Mouse (Mus musculus): Measurements from ENCODE around the gene Stk4. TPM values are rescaled to one million over a fixed set of nuclear protein-coding genes. Genes with fewer than 3 reads are reported as not detected.
A peak's percentile ranks its signal among the peaks of the same experiment; 100 is the strongest.

The Stk4 gene
- total and polyA plus RNA-seq, 3 experiments, result 51.4 to 77.5 (median 64.4) TPM

DNA sequence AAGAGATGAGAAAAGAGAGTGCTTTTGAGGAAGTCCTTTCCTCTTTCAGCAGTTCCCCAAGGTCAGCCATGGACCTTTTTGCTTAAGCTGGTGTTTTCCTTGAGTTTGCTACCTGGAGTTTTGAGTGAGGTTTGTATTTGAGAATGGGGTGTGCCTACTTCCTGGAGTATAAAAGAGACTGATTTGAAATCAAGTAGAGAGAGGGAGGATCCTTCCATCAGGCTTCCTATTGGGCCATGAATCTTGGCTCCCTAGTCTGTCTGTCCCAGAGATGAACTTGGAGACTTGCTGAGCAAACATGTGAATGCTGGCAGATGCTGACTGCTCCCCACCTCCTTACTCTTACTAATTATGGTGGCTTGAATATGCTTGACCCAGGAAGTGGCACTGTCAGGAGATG, 122.2 kb downstream of the Stk4 start:
- H3K36me3 ChIP-seq (replicated peaks in 1 of 2; ENCODE audit: control insufficient read depth in 1 of 2, insufficient read depth in 1 of 2, low read length in 1 of 2), result no peaks in the 10 kb centered on the region

DNA sequence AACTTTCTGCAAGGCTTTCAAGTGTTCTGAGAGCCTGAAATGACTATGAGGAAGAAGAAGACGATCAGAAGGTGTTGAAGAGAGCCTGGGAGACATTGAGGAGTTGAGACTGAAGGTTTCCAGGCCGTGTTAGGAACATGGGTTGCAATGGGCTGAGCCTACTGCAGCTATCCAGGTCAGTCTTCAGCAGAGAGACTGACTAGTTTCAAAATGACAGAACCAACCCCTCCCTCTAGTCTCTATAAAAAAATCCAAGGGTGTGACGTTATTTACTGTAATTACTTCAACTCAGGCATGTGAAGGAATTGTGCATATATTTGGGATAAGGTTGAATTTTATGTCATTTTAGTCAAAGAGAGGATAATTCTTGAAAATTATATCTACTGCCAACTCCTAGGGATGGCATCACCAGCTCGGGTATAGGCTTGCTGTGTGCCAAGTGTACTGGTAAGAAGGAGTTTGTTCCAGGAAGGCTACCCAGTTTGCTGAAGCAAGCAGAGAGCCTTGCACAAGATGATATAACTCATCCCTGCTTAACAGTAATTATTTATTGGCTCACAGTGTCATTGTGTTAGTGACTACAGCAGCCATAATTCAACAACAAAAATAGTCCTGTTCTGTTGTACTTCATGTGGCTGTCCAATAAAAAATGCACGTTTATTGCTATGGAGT, 125.0 kb downstream of the Stk4 start:
- in situ Hi-C loops (cut with MboI; ENCODE audit: low pct_ligation_motif_present, low pct_unique_long_range_greater_than_20kb, low sequenced_read_pairs), result no loop called here
- TF ChIP-seq EP300 (IDR thresholded peaks at IDR 0.05; ENCODE audit: low read length), result no peak
- TF ChIP-seq IRF4 (IDR thresholded peaks at IDR 0.05; ENCODE audit: low read depth, low read length), result peak; percentile 54; the same call in 1 of the 2 replicates
- TF ChIP-seq ZNF384 (IDR thresholded peaks at IDR 0.05; ENCODE audit: low read depth, low read length), result peak; percentile 43
- dilution Hi-C loops (cut with MboI; ENCODE audit: extremely low pct_ligation_motif_present, extremely low pct_unique_long_range_greater_than_20kb, low sequenced_read_pairs), result no loop called here

More for the DNA sequence above, 122.2 kb downstream of the Stk4 start:
- in situ Hi-C loops (cut with MboI; ENCODE audit: low pct_ligation_motif_present, low pct_unique_long_range_greater_than_20kb, low sequenced_read_pairs), result no loop called here
- Histone ChIP-seq H3K4me3 (replicated peaks in 1 of 3; ENCODE audit: low read depth in 2 of 3, low read length in 2 of 3, poor library complexity in 1 of 3) (no peak overlapping the region), H3K9me3 (replicated peaks; ENCODE audit: low read length) (peaks cover 9% of the 10 kb centered on the region), H3K27ac (ENCODE audit: insufficient read depth, low read depth) (no peak overlapping the region), H3K4me2 (ENCODE audit: insufficient read depth, low read depth, poor library complexity, severe bottlenecking) (no peak overlapping the region), H3K4me1 (ENCODE audit: control insufficient read depth in 1 of 2, insufficient read depth in 2 of 2) (peaks cover 19 to 32% of the 10 kb centered on the region in 2 experiments), H3K79me2 (replicated peaks; ENCODE audit: control insufficient read depth, extremely low read depth, insufficient read depth, poor library complexity, severe bottlenecking) (no peaks in the 10 kb centered on the region), H3K9ac (ENCODE audit: insufficient read depth, low read depth) (no peak overlapping the region), H3K27me3 (replicated peaks) (no peaks in the 10 kb centered on the region)
- dilution Hi-C loops (cut with MboI; ENCODE audit: extremely low pct_ligation_motif_present, extremely low pct_unique_long_range_greater_than_20kb, low sequenced_read_pairs), result no loop called here
- no peak for DNase-seq (ENCODE audit: extremely low read depth)
- no peak for TF ChIP-seq UBTF (IDR thresholded peaks at IDR 0.05; ENCODE audit: low read depth, low read length)
- TF ChIP-seq CHD2 (IDR thresholded peaks at IDR 0.05; ENCODE audit: low read length), result no peak
- TF ChIP-seq POLR2A (IDR thresholded peaks at IDR 0.05; ENCODE audit: low read depth, low read length), result no peak
- no peak for TF ChIP-seq IRF4 (IDR thresholded peaks at IDR 0.05; ENCODE audit: low read depth, low read length)
- TF ChIP-seq MYC (IDR thresholded peaks at IDR 0.05; ENCODE audit: low read depth, low read length), result no peak
- TF ChIP-seq TCF12 (IDR thresholded peaks at IDR 0.05; ENCODE audit: low read depth, low read length), result no peak

DNA sequence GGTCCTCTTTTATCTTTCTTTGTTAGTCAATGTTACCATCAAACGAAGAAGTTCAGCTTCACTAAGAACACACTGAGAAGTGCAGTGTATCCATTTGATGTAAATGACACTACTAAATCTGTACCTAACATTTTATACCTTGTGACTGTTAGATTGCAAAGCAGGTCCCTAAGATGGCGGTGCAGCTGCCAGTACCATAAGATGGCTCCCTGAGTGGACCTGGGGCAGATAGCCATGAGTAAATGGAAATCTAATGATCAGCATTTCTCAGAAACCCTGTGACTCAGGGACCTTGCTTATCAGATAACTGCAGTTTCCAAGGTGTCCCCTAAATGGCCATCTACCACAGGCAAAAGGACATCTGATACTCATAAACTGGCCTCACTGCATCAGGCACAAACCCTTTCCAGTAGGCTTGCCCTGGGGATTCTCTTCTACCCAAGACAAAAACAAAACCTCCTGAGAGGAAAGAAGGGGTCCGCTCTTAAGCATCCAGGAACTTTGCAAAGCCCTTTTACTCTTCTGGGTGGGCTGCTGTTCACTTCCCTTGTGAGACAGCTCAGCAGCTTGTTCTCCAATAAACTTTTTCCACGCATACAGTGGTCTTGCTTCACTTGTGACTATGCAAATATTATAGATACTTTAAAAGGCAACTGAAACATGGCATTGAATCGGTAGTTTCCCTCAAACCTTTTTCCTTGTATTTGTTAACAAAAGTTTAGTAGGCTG, 126.0 kb downstream of the Stk4 start:
- no peaks in the 10 kb centered on the region for H3K79me2 ChIP-seq (replicated peaks; ENCODE audit: control insufficient read depth, extremely low read depth, insufficient read depth, poor library complexity, severe bottlenecking)
- peaks cover 8% of the 10 kb centered on the region for H3K9me3 ChIP-seq (replicated peaks; ENCODE audit: low read length)
- DNase-seq (ENCODE audit: extremely low read depth), result peak; percentile 58
- peak overlapping the region; percentile 16; the same call in 1 of the 2 replicates for H3K4me2 ChIP-seq (ENCODE audit: insufficient read depth, low read depth, poor library complexity, severe bottlenecking)
- TF ChIP-seq ZMIZ1 (IDR thresholded peaks at IDR 0.05; ENCODE audit: low read depth, low read length) (no peak), CTCF (conservative IDR thresholded peaks at IDR 0.05 in 1 of 2, IDR thresholded peaks at IDR 0.05 in 1 of 2; ENCODE audit: low read depth in 2 of 2, low read length in 2 of 2) (no peak), NRF1 (IDR thresholded peaks at IDR 0.05; ENCODE audit: low read depth, low read length) (peak; percentile 56; the same call in 1 of the 2 replicates), ZC3H11A (IDR thresholded peaks at IDR 0.05; ENCODE audit: low read depth, low read length) (0 out of 2 replicates have a peak, but pooled peaks have one; percentile 15), IRF4 (IDR thresholded peaks at IDR 0.05; ENCODE audit: low read depth, low read length) (peak; percentile 37; the same call in 1 of the 2 replicates), JUN (IDR thresholded peaks at IDR 0.05; ENCODE audit: insufficient read depth, low read depth, low read length) (peak; percentile 2; the same call in 1 of the 2 replicates), NELFE (IDR thresholded peaks at IDR 0.05; ENCODE audit: low read depth, low read length) (no peak), BHLHE40 (IDR thresholded peaks at IDR 0.05; ENCODE audit: low read depth, low read length) (peak; percentile 77), MEF2A (IDR thresholded peaks at IDR 0.05; ENCODE audit: borderline replicate concordance, low read depth, low read length) (0 out of 2 replicates have a peak, but pooled peaks have one; percentile 20), EP300 (IDR thresholded peaks at IDR 0.05; ENCODE audit: low read length) (peak; percentile 58; the same call in 1 of the 2 replicates), ETS1 (conservative IDR thresholded peaks at IDR 0.05; ENCODE audit: low read depth, low read length) (no peak; the same call in 1 of the 2 replicates), PAX5 (IDR thresholded peaks at IDR 0.05; ENCODE audit: low read length) (no peak), TCF12 (IDR thresholded peaks at IDR 0.05; ENCODE audit: low read depth, low read length) (peak; percentile 18; the same call in 1 of the 2 replicates), USF2 (conservative IDR thresholded peaks at IDR 0.05; ENCODE audit: low read depth, low read length) (no peak), SMC3 (IDR thresholded peaks at IDR 0.05; ENCODE audit: low read depth, low read length) (no peak), POLR2AphosphoS2 (IDR thresholded peaks at IDR 0.05; ENCODE audit: low read depth, low read length) (no peak), MAFK (IDR thresholded peaks at IDR 0.05; ENCODE audit: insufficient replicate concordance, low read length) (peak; percentile 12; the same call in 1 of the 2 replicates)
- no peak overlapping the region for H3K4me3 ChIP-seq (replicated peaks in 1 of 3; ENCODE audit: low read depth in 2 of 3, low read length in 2 of 3, poor library complexity in 1 of 3)
- dilution Hi-C loops (cut with MboI; ENCODE audit: extremely low pct_ligation_motif_present, extremely low pct_unique_long_range_greater_than_20kb, low sequenced_read_pairs), result no loop called here
- no peaks in the 10 kb centered on the region for H3K36me3 ChIP-seq (replicated peaks in 1 of 2; ENCODE audit: control insufficient read depth in 1 of 2, insufficient read depth in 1 of 2, low read length in 1 of 2)
- no peaks in the 10 kb centered on the region for H3K27me3 ChIP-seq (replicated peaks)
- in situ Hi-C loops (cut with MboI; ENCODE audit: low pct_ligation_motif_present, low pct_unique_long_range_greater_than_20kb, low sequenced_read_pairs), result no loop called here
- no peak overlapping the region for H3K9ac ChIP-seq (ENCODE audit: insufficient read depth, low read depth)
- no peak overlapping the region for H3K27ac ChIP-seq (ENCODE audit: insufficient read depth, low read depth)
- peaks cover 19 to 32% of the 10 kb centered on the region in 2 experiments for H3K4me1 ChIP-seq (ENCODE audit: control insufficient read depth in 1 of 2, insufficient read depth in 2 of 2)

More for the DNA sequence above, 125.0 kb downstream of the Stk4 start:
- no peak overlapping the region for H3K4me2 ChIP-seq (ENCODE audit: insufficient read depth, low read depth, poor library complexity, severe bottlenecking)
- H3K36me3 ChIP-seq (replicated peaks in 1 of 2; ENCODE audit: control insufficient read depth in 1 of 2, insufficient read depth in 1 of 2, low read length in 1 of 2), result no peaks in the 10 kb centered on the region
- H3K4me1 ChIP-seq (ENCODE audit: control insufficient read depth in 1 of 2, insufficient read depth in 2 of 2), result peaks cover 19 to 32% of the 10 kb centered on the region in 2 experiments
- no peaks in the 10 kb centered on the region for H3K27me3 ChIP-seq (replicated peaks)
- H3K79me2 ChIP-seq (replicated peaks; ENCODE audit: control insufficient read depth, extremely low read depth, insufficient read depth, poor library complexity, severe bottlenecking), result no peaks in the 10 kb centered on the region
- no peak overlapping the region for H3K27ac ChIP-seq (ENCODE audit: insufficient read depth, low read depth)
- H3K9ac ChIP-seq (ENCODE audit: insufficient read depth, low read depth), result no peak overlapping the region
- DNase-seq (ENCODE audit: extremely low read depth), result no peak
- no peak overlapping the region for H3K4me3 ChIP-seq (replicated peaks in 1 of 3; ENCODE audit: low read depth in 2 of 3, low read length in 2 of 3, poor library complexity in 1 of 3)
- H3K9me3 ChIP-seq (replicated peaks; ENCODE audit: low read length), result peaks cover 9% of the 10 kb centered on the region
